Mouse (Mus musculus): ENCODE results near the gene Plekhg1.

- no peak for TF ChIP-seq POLR2A (IDR thresholded peaks at IDR 0.05; ENCODE audit: insufficient read length, low read depth)
- TF ChIP-seq POLR2AphosphoS2 (IDR thresholded peaks at IDR 0.05; ENCODE audit: insufficient read length, low read depth): no peak
- TF ChIP-seq USF1 (IDR thresholded peaks at IDR 0.05; ENCODE audit: low read depth): no peak
- TF ChIP-seq MYOG (IDR thresholded peaks at IDR 0.05; ENCODE audit: control insufficient read depth in 1 of 3, insufficient read depth in 1 of 3, insufficient read length in 2 of 3, low read depth in 2 of 3): no peak
- no peak for TF ChIP-seq MAX (IDR thresholded peaks at IDR 0.05; ENCODE audit: low read depth)
- TF ChIP-seq CEBPB (IDR thresholded peaks at IDR 0.05; ENCODE audit: insufficient read depth, poor library complexity, severe bottlenecking): no peak
- no peak for TF ChIP-seq MYOD1 (IDR thresholded peaks at IDR 0.05; ENCODE audit: control insufficient read depth in 1 of 3, insufficient read length in 2 of 3, low read depth in 2 of 3)
- TF ChIP-seq E2F4 (IDR thresholded peaks at IDR 0.05; ENCODE audit: insufficient read depth): no peak
- TF ChIP-seq TCF3 (IDR thresholded peaks at IDR 0.05; ENCODE audit: insufficient read length, low read depth): no peak
- TF ChIP-seq SRF (IDR thresholded peaks at IDR 0.05; ENCODE audit: control insufficient read depth, insufficient read length, low read depth): no peak
Observed at GRCm38 (mm10) chr10:3718021-3718865, 21.9 kb upstream of the Plekhg1 start.

All from myocyte (in vitro differentiated cells).